Mouse (Mus musculus): ENCODE results near the gene D1Pas1. TPM values are rescaled to one million over a fixed set of nuclear protein-coding genes. Genes with fewer than 3 reads are reported as not detected.

Gene D1Pas1
- 0.08 TPM in 1 of 2 replicates, not detected in the other for polyA plus RNA-seq (2015; fragmentation: Nextera tagmentation; extraction: Ambion mirVana)

- H3K4me3 ChIP-seq (ENCODE audit: low read length), result no peak within 1 kb of the TSS
- H3K4me2 ChIP-seq (ENCODE audit: low read depth, low read length), result no peak within 1 kb of the TSS
- H3K9me3 ChIP-seq (ENCODE audit: control insufficient read depth, low read length), result peaks cover 20% of the 10 kb centered on the region
- peaks cover 2% of the 10 kb centered on the region; the same call in 1 of the 2 replicates for H3K36me3 ChIP-seq (ENCODE audit: control insufficient read depth, insufficient read depth, low read length)
- ATAC-seq (ENCODE audit: low read depth), result no peak
- H3K27ac ChIP-seq (ENCODE audit: low read length), result no peak within 1 kb of the TSS
- H3K4me1 ChIP-seq (replicated peaks; ENCODE audit: control insufficient read depth, insufficient read depth, low read length), result no peaks in the 10 kb centered on the region
- H3K9ac ChIP-seq (ENCODE audit: low read length), result no peak within 1 kb of the TSS
- whole genome bisulfite sequencing, result 75% methylated on average over 53 of the region's 53 CpGs
- no peaks in the 10 kb centered on the region for H3K27me3 ChIP-seq (ENCODE audit: control insufficient read depth, insufficient read depth, low read depth, low read length)
Observed at GRCm38 (mm10) chr1:186967201-186967812, at the start of gene D1Pas1. Gene D1Pas1 (plus strand): TSS chr1:186967416.

- Histone ChIP-seq H3K27me3 (ENCODE audit: control insufficient read depth, insufficient read depth, low read depth, low read length) (no peaks in the 10 kb centered on the region), H3K4me1 (replicated peaks; ENCODE audit: control insufficient read depth, insufficient read depth, low read length) (no peaks in the 10 kb centered on the region), H3K4me3 (ENCODE audit: low read length) (no peak overlapping the region), H3K9me3 (ENCODE audit: control insufficient read depth, low read length) (no peaks in the 10 kb centered on the region), H3K9ac (ENCODE audit: low read length) (no peak overlapping the region), H3K27ac (ENCODE audit: low read length) (no peak overlapping the region), H3K4me2 (ENCODE audit: low read depth, low read length) (no peak overlapping the region), H3K36me3 (ENCODE audit: control insufficient read depth, insufficient read depth, low read length) (no peaks in the 10 kb centered on the region)
- no peak for ATAC-seq (ENCODE audit: low read depth)
- 47% methylated on average over 17 of the region's 17 CpGs for WGBS
Observed at GRCm38 (mm10) chr1:186922489-186923370, 44.5 kb upstream of the D1Pas1 start.

- ATAC-seq (ENCODE audit: low read depth), result no peak
- Histone ChIP-seq H3K27me3 (ENCODE audit: control insufficient read depth, insufficient read depth, low read depth, low read length) (no peaks in the 10 kb centered on the region), H3K4me3 (ENCODE audit: low read length) (no peak overlapping the region), H3K4me1 (replicated peaks; ENCODE audit: control insufficient read depth, insufficient read depth, low read length) (no peaks in the 10 kb centered on the region), H3K36me3 (ENCODE audit: control insufficient read depth, insufficient read depth, low read length) (no peaks in the 10 kb centered on the region), H3K4me2 (ENCODE audit: low read depth, low read length) (no peak overlapping the region), H3K27ac (ENCODE audit: low read length) (no peak overlapping the region), H3K9me3 (ENCODE audit: control insufficient read depth, low read length) (no peaks in the 10 kb centered on the region), H3K9ac (ENCODE audit: low read length) (no peak overlapping the region)
- WGBS, result 62% methylated on average over 12 of the region's 12 CpGs
Observed at GRCm38 (mm10) chr1:186924027-186924426, 43.2 kb upstream of the D1Pas1 start.

DNA sequence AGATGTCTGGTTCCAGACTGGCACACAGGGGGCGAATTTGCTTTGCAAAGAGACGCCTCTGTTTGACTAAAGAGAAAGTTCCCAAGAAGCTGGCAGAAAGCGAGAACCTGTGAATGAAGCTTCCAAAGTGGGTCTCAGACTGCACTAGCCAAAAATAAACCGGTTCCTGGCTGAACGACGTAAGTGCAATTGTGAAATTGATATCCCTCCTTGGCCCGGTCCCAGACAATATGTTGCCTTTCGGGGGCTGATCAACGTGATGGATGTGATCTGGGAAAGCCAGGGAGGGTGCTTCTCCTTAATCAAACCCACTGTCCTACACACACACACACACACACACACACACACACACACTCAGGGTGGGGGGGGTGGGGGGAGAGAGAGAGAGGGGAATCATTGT, 41.8 kb upstream of the D1Pas1 start:
- Histone ChIP-seq H3K27ac (ENCODE audit: low read length) (no peak overlapping the region), H3K9ac (ENCODE audit: low read length) (no peak overlapping the region), H3K4me1 (replicated peaks; ENCODE audit: control insufficient read depth, insufficient read depth, low read length) (no peaks in the 10 kb centered on the region), H3K9me3 (ENCODE audit: control insufficient read depth, low read length) (no peaks in the 10 kb centered on the region), H3K4me2 (ENCODE audit: low read depth, low read length) (no peak overlapping the region), H3K36me3 (ENCODE audit: control insufficient read depth, insufficient read depth, low read length) (no peaks in the 10 kb centered on the region), H3K4me3 (ENCODE audit: low read length) (no peak overlapping the region), H3K27me3 (ENCODE audit: control insufficient read depth, insufficient read depth, low read depth, low read length) (no peaks in the 10 kb centered on the region)
- no peak for ATAC-seq (ENCODE audit: low read depth)
- WGBS, result 14% methylated on average over 9 of the region's 9 CpGs

DNA sequence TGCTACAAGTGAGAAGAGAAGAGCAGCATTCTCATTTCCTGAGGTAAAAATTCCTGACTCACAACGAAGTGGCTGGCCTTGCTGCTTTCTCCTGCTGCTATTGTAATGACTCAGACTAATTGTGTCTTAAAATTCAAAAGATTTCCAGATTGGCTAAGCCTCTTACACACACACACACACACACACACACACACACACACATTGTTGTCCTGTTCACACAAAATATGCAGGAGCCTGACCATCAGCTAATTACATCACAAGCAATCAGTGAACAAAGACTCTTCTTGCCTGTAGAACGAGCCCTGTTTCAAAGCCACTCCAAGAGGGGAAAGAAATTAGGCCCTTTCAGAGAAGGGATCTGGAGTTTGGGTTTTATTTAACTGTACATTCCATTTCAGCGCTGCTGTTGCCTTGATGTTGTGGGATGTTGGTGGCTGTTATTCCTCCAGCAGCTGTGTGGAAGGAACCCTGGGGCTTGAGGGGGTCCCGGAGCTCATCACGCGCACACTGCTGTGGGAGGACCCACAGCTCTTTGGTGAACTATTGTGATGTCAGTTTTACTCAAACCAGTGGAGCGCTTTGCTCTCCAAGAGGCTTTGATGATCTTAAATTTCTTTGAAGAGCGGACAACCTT, 40.8 kb upstream of the D1Pas1 start:
- Histone ChIP-seq H3K36me3 (ENCODE audit: control insufficient read depth, insufficient read depth, low read length) (no peaks in the 10 kb centered on the region), H3K4me1 (replicated peaks; ENCODE audit: control insufficient read depth, insufficient read depth, low read length) (no peaks in the 10 kb centered on the region), H3K9me3 (ENCODE audit: control insufficient read depth, low read length) (no peaks in the 10 kb centered on the region), H3K27ac (ENCODE audit: low read length) (no peak overlapping the region), H3K4me2 (ENCODE audit: low read depth, low read length) (no peak overlapping the region), H3K27me3 (ENCODE audit: control insufficient read depth, insufficient read depth, low read depth, low read length) (no peaks in the 10 kb centered on the region), H3K9ac (ENCODE audit: low read length) (no peak overlapping the region), H3K4me3 (ENCODE audit: low read length) (no peak overlapping the region)
- ATAC-seq (ENCODE audit: low read depth), result no peak
- WGBS, result 65% methylated on average over 8 of the region's 8 CpGs

DNA sequence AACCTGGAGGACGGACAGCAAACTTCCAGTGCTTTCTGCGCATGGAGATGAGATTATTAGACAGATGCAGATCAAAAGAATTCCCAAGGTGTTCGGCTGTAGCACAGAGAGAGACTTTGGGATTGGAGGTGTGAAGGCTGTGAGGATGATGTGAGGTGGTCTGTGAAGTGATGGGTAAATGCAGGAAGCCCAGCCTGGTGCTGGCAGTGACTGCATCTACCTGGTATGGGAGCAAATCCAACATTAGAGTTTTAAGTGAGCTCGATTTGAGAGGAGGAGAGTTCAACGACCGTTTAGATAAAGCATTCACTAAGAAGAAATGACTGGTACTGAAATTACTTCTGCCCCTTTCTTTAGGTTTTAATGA, 40.3 kb upstream of the D1Pas1 start:
- WGBS, result 52% methylated on average over 6 of the region's 6 CpGs
- Histone ChIP-seq H3K9me3 (ENCODE audit: control insufficient read depth, low read length) (no peaks in the 10 kb centered on the region), H3K36me3 (ENCODE audit: control insufficient read depth, insufficient read depth, low read length) (no peaks in the 10 kb centered on the region), H3K4me1 (replicated peaks; ENCODE audit: control insufficient read depth, insufficient read depth, low read length) (no peaks in the 10 kb centered on the region), H3K27ac (ENCODE audit: low read length) (no peak overlapping the region), H3K4me2 (ENCODE audit: low read depth, low read length) (no peak overlapping the region), H3K27me3 (ENCODE audit: control insufficient read depth, insufficient read depth, low read depth, low read length) (no peaks in the 10 kb centered on the region), H3K9ac (ENCODE audit: low read length) (no peak overlapping the region), H3K4me3 (ENCODE audit: low read length) (no peak overlapping the region)
- no peak for ATAC-seq (ENCODE audit: low read depth)

DNA sequence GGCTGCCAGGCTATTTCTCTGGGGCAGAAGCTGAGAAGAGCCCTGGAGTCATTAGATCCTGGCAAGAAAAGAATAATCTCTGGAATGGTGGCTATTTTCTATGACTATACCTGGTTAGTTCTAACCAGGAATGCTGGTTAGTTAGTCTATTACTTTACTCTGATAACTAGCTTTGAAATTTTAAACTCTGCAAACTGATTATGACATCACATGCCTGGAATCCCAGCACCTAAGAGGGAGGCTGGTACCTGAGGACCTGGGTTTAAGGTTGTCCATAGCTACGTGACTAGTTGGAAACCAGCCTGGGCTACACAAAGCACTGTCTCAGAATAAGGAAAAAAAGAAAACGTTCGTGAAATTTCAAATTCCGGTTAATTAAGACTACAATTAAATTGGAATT, 39.7 kb upstream of the D1Pas1 start:
- 66% methylated on average over 4 of the region's 4 CpGs for WGBS

DNA sequence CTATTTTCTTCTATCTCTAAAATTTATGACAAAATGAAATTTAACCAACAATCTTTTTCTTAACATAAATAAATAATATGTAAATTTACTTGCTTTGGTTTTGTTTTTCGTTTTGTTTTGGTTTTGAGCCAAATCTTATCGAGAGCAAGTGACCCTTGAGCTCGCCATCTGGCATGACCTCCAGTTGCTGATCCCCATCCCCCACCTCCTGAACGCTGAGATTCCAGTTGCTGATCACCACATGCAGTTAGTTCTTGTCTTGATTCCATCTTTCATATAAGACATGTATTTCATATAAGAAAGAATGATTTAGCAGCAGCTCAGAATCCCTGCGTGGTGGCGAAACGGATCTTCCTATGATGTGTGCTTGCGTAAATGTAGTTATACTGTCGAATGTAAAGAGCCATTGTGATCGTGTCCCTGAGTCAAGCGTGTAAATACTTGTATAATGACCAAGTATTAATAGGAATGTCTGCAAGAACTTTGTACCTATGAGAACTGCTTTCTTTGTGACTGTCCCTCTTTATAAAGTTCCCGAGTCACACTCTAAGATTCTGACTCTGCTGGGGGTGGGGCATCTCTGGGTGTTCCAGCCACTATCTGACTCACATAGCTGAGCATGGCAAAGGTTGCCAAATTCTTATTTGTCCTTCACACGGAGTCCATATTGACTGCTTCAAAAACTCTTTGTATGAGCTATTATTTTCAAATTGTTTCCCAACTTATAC, 36.9 kb upstream of the D1Pas1 start:
- Histone ChIP-seq H3K4me1 (replicated peaks; ENCODE audit: control insufficient read depth, insufficient read depth, low read length) (no peaks in the 10 kb centered on the region), H3K27ac (ENCODE audit: low read length) (no peak overlapping the region), H3K27me3 (ENCODE audit: control insufficient read depth, insufficient read depth, low read depth, low read length) (no peaks in the 10 kb centered on the region), H3K9ac (ENCODE audit: low read length) (no peak overlapping the region), H3K36me3 (ENCODE audit: control insufficient read depth, insufficient read depth, low read length) (no peaks in the 10 kb centered on the region), H3K4me2 (ENCODE audit: low read depth, low read length) (no peak overlapping the region), H3K4me3 (ENCODE audit: low read length) (no peak overlapping the region), H3K9me3 (ENCODE audit: control insufficient read depth, low read length) (no peaks in the 10 kb centered on the region)
- no peak for ATAC-seq (ENCODE audit: low read depth)
- 59% methylated on average over 13 of the region's 13 CpGs for WGBS

More for the DNA sequence above, 39.7 kb upstream of the D1Pas1 start:
- H3K27ac ChIP-seq (ENCODE audit: low read length), result no peak overlapping the region
- H3K4me1 ChIP-seq (replicated peaks; ENCODE audit: control insufficient read depth, insufficient read depth, low read length), result no peaks in the 10 kb centered on the region
- no peak overlapping the region for H3K4me3 ChIP-seq (ENCODE audit: low read length)
- no peaks in the 10 kb centered on the region for H3K9me3 ChIP-seq (ENCODE audit: control insufficient read depth, low read length)
- H3K4me2 ChIP-seq (ENCODE audit: low read depth, low read length), result no peak overlapping the region
- H3K27me3 ChIP-seq (ENCODE audit: control insufficient read depth, insufficient read depth, low read depth, low read length), result no peaks in the 10 kb centered on the region
- no peak for ATAC-seq (ENCODE audit: low read depth)
- H3K9ac ChIP-seq (ENCODE audit: low read length), result no peak overlapping the region
- no peaks in the 10 kb centered on the region for H3K36me3 ChIP-seq (ENCODE audit: control insufficient read depth, insufficient read depth, low read length)

- Histone ChIP-seq H3K9ac (ENCODE audit: low read length) (no peak overlapping the region), H3K4me3 (ENCODE audit: low read length) (no peak overlapping the region), H3K4me2 (ENCODE audit: low read depth, low read length) (no peak overlapping the region), H3K27ac (ENCODE audit: low read length) (no peak overlapping the region), H3K36me3 (ENCODE audit: control insufficient read depth, insufficient read depth, low read length) (no peaks in the 10 kb centered on the region), H3K9me3 (ENCODE audit: control insufficient read depth, low read length) (no peaks in the 10 kb centered on the region), H3K27me3 (ENCODE audit: control insufficient read depth, insufficient read depth, low read depth, low read length) (no peaks in the 10 kb centered on the region), H3K4me1 (replicated peaks; ENCODE audit: control insufficient read depth, insufficient read depth, low read length) (no peaks in the 10 kb centered on the region)
- ATAC-seq (ENCODE audit: low read depth), result no peak
- 78% methylated on average over 6 of the region's 6 CpGs for WGBS
Observed at GRCm38 (mm10) chr1:186930888-186931233, 36.4 kb upstream of the D1Pas1 start.

Data from lung, embryonic 16.5 days (tissue).